ENCODE assay signal across 10 mouse cellular contexts in the genomic region with DNA sequence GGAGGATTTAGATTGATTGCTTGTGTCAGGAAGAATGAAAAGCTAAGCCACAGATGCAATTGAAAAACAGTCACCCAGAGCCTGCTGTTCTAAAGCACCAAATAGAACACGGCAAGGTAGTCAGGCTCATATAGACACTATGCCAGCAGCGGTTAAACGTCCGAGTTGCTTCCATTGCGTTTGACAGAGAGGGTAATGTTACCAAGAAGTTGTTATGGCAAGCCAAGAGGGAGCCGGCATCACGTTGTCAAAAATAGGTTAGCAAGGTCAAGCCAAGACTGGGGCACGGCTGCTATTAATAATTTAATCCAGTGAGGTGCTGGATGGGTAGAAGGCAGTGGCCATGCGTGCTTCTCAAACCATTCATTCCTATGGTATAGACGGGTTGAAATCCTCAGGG. TPM values are rescaled to one million over a fixed set of nuclear protein-coding genes. Genes with fewer than 3 reads are reported as not detected.
DNase-seq lines count a peak whose midpoint lies in the region; ATAC-seq lines count a peak whose summit lies in the region.
"Had no signal": no experiment of that assay in that cellular context is flagged by ENCODE, and none has a peak within 500 bp of the region (broad histone marks: within the 10 kb centered on the region; RNA-seq: fewer than 3 reads in every experiment).

No protein-coding gene starts in this region.

- H3K4me2 ChIP-seq in hindbrain, embryonic 14.5 days (replicated peaks): no peak overlapping the region
- H3K4me2 ChIP-seq in hindbrain, embryonic 16.5 days (ENCODE audit: low read length): no peak overlapping the region
- H3K4me2 ChIP-seq in lung, embryonic 16.5 days (ENCODE audit: low read depth, low read length): peak overlapping the region; percentile 31
- H3K4me2 ChIP-seq in liver, embryonic 11.5 days: peak overlapping the region; percentile 2; the same call in 1 of the 2 replicates

- no peak for DNase-seq in hindbrain, embryonic 14.5 days (ENCODE audit: low spot score)
- no peak for DNase-seq in lung, postnatal 4 days
- peak; percentile 38 for DNase-seq in gastrocnemius, postnatal 14 days
- no peak for DNase-seq in liver, embryonic 11.5 days (ENCODE audit: low spot score)
- DNase-seq in urinary bladder, adult 2 months (ENCODE audit: low spot score): no peak
- no peak for DNase-seq in layer of hippocampus, adult 11-12 months (ENCODE audit: low spot score)
- DNase-seq: adrenal gland, adult 2 months had no signal

- H3K27ac ChIP-seq in hindbrain, embryonic 14.5 days: no peak overlapping the region
- H3K27ac ChIP-seq in hindbrain, embryonic 16.5 days (ENCODE audit: low read depth, low read length): no peak overlapping the region
- H3K27ac ChIP-seq in lung, embryonic 16.5 days (ENCODE audit: low read length): no peak overlapping the region
- no peak overlapping the region for H3K27ac ChIP-seq in liver, embryonic 11.5 days (ENCODE audit: low read depth, low read length)

- intact Hi-C loops in gastrocnemius, postnatal 14 days (cut with DNase I; ENCODE audit: low total_unique reads): loop anchor here (5.0 kb wide), 1 partner anchor 42 kb away; no protein-coding TSS in a partner anchor

- H3K9me3 ChIP-seq in hindbrain, embryonic 14.5 days (ENCODE audit: control insufficient read depth, low read length): no peaks in the 10 kb centered on the region
- no peaks in the 10 kb centered on the region for H3K9me3 ChIP-seq in hindbrain, embryonic 16.5 days (ENCODE audit: control insufficient read depth, low read length)
- no peaks in the 10 kb centered on the region for H3K9me3 ChIP-seq in lung, embryonic 16.5 days (ENCODE audit: control insufficient read depth, low read length)
- no peaks in the 10 kb centered on the region for H3K9me3 ChIP-seq in liver, embryonic 11.5 days (ENCODE audit: control insufficient read depth, low read length)

- no peak overlapping the region for H3K9ac ChIP-seq in hindbrain, embryonic 14.5 days
- H3K9ac ChIP-seq in hindbrain, embryonic 16.5 days (ENCODE audit: low read depth, low read length): no peak overlapping the region
- H3K9ac ChIP-seq in lung, embryonic 16.5 days (ENCODE audit: low read length): peak overlapping the region; percentile 2; the same call in 1 of the 2 replicates
- no peak overlapping the region for H3K9ac ChIP-seq in liver, embryonic 11.5 days (ENCODE audit: low read depth, low read length)

- no peak for ATAC-seq in hindbrain, embryonic 14.5 days (ENCODE audit: low FRiP score)
- no peak for ATAC-seq in hindbrain, embryonic 16.5 days
- no peak for ATAC-seq in lung, embryonic 16.5 days (ENCODE audit: low read depth)
- ATAC-seq in liver, embryonic 11.5 days (replicated peaks; ENCODE audit: low FRiP score): no peak
- ATAC-seq: forebrain, embryonic 16.5 days had no signal

- no peaks in the 10 kb centered on the region for H3K27me3 ChIP-seq in hindbrain, embryonic 14.5 days (ENCODE audit: control insufficient read depth, insufficient read depth, low read length)
- H3K27me3 ChIP-seq in hindbrain, embryonic 16.5 days (replicated peaks; ENCODE audit: control insufficient read depth, insufficient read depth, low read length): no peaks in the 10 kb centered on the region
- H3K27me3 ChIP-seq in lung, embryonic 16.5 days (ENCODE audit: control insufficient read depth, insufficient read depth, low read depth, low read length): no peaks in the 10 kb centered on the region
- H3K27me3 ChIP-seq in liver, embryonic 11.5 days (replicated peaks; ENCODE audit: control insufficient read depth, insufficient read depth, low read length): no peaks in the 10 kb centered on the region

- H3K4me3 ChIP-seq in hindbrain, embryonic 14.5 days (replicated peaks; ENCODE audit: low read length): peak overlapping the region; percentile 7; the same call in 1 of the 2 replicates
- H3K4me3 ChIP-seq in hindbrain, embryonic 16.5 days (ENCODE audit: low read length): no peak overlapping the region
- H3K4me3 ChIP-seq in lung, embryonic 16.5 days (ENCODE audit: low read length): peak overlapping the region; percentile 21
- no peak overlapping the region for H3K4me3 ChIP-seq in liver, embryonic 11.5 days (ENCODE audit: low read depth, low read length)

- no peaks in the 10 kb centered on the region for H3K36me3 ChIP-seq in hindbrain, embryonic 14.5 days (replicated peaks; ENCODE audit: control insufficient read depth, insufficient read depth)
- H3K36me3 ChIP-seq in hindbrain, embryonic 16.5 days (ENCODE audit: control insufficient read depth, insufficient read depth, low read length): no peaks in the 10 kb centered on the region
- H3K36me3 ChIP-seq in lung, embryonic 16.5 days (ENCODE audit: control insufficient read depth, insufficient read depth, low read length): no peaks in the 10 kb centered on the region
- no peaks in the 10 kb centered on the region for H3K36me3 ChIP-seq in liver, embryonic 11.5 days (ENCODE audit: control insufficient read depth, insufficient read depth, low read length)

- H3K4me1 ChIP-seq in hindbrain, embryonic 14.5 days (replicated peaks; ENCODE audit: control insufficient read depth, insufficient read depth, low read length): 0 out of 2 replicates have a peak, but pooled peaks cover 7% of the 10 kb centered on the region
- H3K4me1 ChIP-seq in hindbrain, embryonic 16.5 days (ENCODE audit: control insufficient read depth, insufficient read depth, low read depth, low read length): no peaks in the 10 kb centered on the region
- H3K4me1 ChIP-seq in lung, embryonic 16.5 days (replicated peaks; ENCODE audit: control insufficient read depth, insufficient read depth, low read length): peaks cover 5% of the 10 kb centered on the region; the same call in 1 of the 2 replicates
- no peaks in the 10 kb centered on the region for H3K4me1 ChIP-seq in liver, embryonic 11.5 days (replicated peaks; ENCODE audit: control insufficient read depth, insufficient read depth, low read length)

- 74% methylated on average over 10 of the region's 10 CpGs for WGBS in hindbrain, embryonic 14.5 days
- 78% methylated on average over 10 of the region's 10 CpGs for WGBS in hindbrain, embryonic 16.5 days
- 59% methylated on average over 10 of the region's 10 CpGs for WGBS in lung, embryonic 16.5 days
- 84% methylated on average over 10 of the region's 10 CpGs for WGBS in liver, embryonic 11.5 days

RNA-seq across cellular contexts. Expression of a gene that starts 0.9 kb away (rescaled TPM):
- polyA plus RNA-seq in hindbrain, embryonic 14.5 days (2014; fragmentation: Nextera tagmentation; extraction: Ambion mirVana): 0.78 and 1.3 TPM in 2 replicates
- polyA plus RNA-seq in hindbrain, embryonic 16.5 days (2015; fragmentation: Nextera tagmentation; extraction: Ambion mirVana): 1.0 TPM in 2 replicates
- polyA plus RNA-seq in lung, embryonic 16.5 days (2015; fragmentation: Nextera tagmentation; extraction: Ambion mirVana): 1.1 TPM in 2 replicates
- total RNA-seq in gastrocnemius, postnatal 14 days (2021): 1 to 10 TPM; 6.0 to 7.4 TPM
- polyA plus RNA-seq in liver, embryonic 11.5 days (2014; fragmentation: Nextera tagmentation; extraction: Ambion mirVana): 0.51 and 0.69 TPM in 2 replicates
- 1.1 and 3.0 TPM in 2 replicates for polyA plus RNA-seq in urinary bladder, adult 2 months (2012; rRNA removed)

Comparison
In these comparisons a context has a peak if more than half of its experiments do, and no peak if none do; other contexts are left out.
1. H3K4me3 ChIP-seq: peak in hindbrain, embryonic 14.5 days (single experiment) and lung, embryonic 16.5 days (single experiment); none in hindbrain, embryonic 16.5 days (single experiment) and liver, embryonic 11.5 days (single experiment).
2. H3K4me2 ChIP-seq: peak in lung, embryonic 16.5 days (single experiment) and liver, embryonic 11.5 days (single experiment); none in hindbrain, embryonic 14.5 days (single experiment) and hindbrain, embryonic 16.5 days (single experiment).